Mouse (Mus musculus) MN1 (cell line): ENCODE results near the gene Ephb1.

Experiments used
- DNase-seq: peaks from one replicate; pipeline ENCODE4 v3.0.0-alpha.2; 2016; ENCODE audit warnings: low spot score

Gene Ephb1

GRCm38 (mm10) chr9:102045111-102045861, 309.2 kb downstream of the Ephb1 start:
- no peak for DNase-seq

GRCm38 (mm10) chr9:102039011-102039733, 315.3 kb downstream of the Ephb1 start:
- DNase-seq = no peak

GRCm38 (mm10) chr9:102036132-102036531, 318.4 kb downstream of the Ephb1 start:
- DNase-seq = no peak

- DNase-seq = no peak
Measured at GRCm38 (mm10) chr9:102033231-102033630, 321.3 kb downstream of the Ephb1 start.

GRCm38 (mm10) chr9:102032376-102032775, 322.1 kb downstream of the Ephb1 start:
- DNase-seq = no peak

GRCm38 (mm10) chr9:102029661-102030060, 324.8 kb downstream of the Ephb1 start:
- DNase-seq = no peak

- DNase-seq = no peak
Measured at GRCm38 (mm10) chr9:102026136-102026535, 328.4 kb downstream of the Ephb1 start.

- DNase-seq = no peak
Measured at GRCm38 (mm10) chr9:102025141-102025540, 329.4 kb downstream of the Ephb1 start.

- DNase-seq = no peak
Measured at GRCm38 (mm10) chr9:102015516-102015915, 339.0 kb downstream of the Ephb1 start.

- no peak for DNase-seq
Measured at GRCm38 (mm10) chr9:102007706-102008105, 346.8 kb downstream of the Ephb1 start.

GRCm38 (mm10) chr9:102006539-102006938, 348.0 kb downstream of the Ephb1 start:
- peak; percentile 80 for DNase-seq

- no peak for DNase-seq
Measured at GRCm38 (mm10) chr9:102002920-102003319, 351.6 kb downstream of the Ephb1 start.

- no peak for DNase-seq
Measured at GRCm38 (mm10) chr9:102002186-102002585, 352.3 kb downstream of the Ephb1 start.

GRCm38 (mm10) chr9:102001633-102002165, 352.8 kb downstream of the Ephb1 start:
- no peak for DNase-seq

GRCm38 (mm10) chr9:101999690-102000089, 354.8 kb downstream of the Ephb1 start:
- no peak for DNase-seq

- DNase-seq = no peak
Measured at GRCm38 (mm10) chr9:101996771-101997500, 357.6 kb downstream of the Ephb1 start.

GRCm38 (mm10) chr9:101996183-101996582, 358.3 kb downstream of the Ephb1 start:
- DNase-seq = no peak

GRCm38 (mm10) chr9:101995423-101996156, 358.9 kb downstream of the Ephb1 start:
- no peak for DNase-seq

- DNase-seq = no peak
Measured at GRCm38 (mm10) chr9:101994086-101994485, 360.4 kb downstream of the Ephb1 start.

- DNase-seq = no peak
Measured at GRCm38 (mm10) chr9:101990836-101991235, 363.7 kb downstream of the Ephb1 start.

- no peak for DNase-seq
Measured at GRCm38 (mm10) chr9:101990032-101990431, 364.5 kb downstream of the Ephb1 start.

GRCm38 (mm10) chr9:101986910-101987309, 367.6 kb downstream of the Ephb1 start:
- DNase-seq = no peak
